Mouse (Mus musculus): ENCODE measurements around the gene Olfr20.
"Not testable (repeated sequence)": the region's sequence is repeated elsewhere in the genome, so short reads cannot be mapped to it uniquely, and the experiment has no call there.

Gene Olfr20

DNA sequence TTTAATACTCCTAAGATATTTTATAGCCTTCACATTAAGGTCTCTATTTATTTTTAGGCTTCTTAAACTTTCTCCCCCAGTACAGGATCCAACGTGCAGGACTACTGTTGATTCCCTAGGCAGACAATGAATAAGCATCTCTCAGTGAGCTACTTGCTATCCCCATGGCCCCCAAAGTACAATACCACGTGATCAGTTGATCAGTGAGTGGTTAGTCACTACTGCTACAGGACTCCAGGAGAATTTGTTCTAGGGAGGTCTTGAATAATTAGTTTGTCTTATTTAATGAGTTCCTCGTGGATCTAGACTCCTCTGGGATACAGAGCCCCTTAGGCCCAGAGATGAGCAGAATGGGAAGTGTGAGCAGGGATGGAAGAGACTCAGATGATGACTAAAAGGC lies at the start of gene Olfr20:
TSS of gene Olfr20 (plus strand) at position 301 of the 400 bp plus-strand sequence.
- no peak for DNase-seq (ENCODE audit: low spot score in 2 of 2)

GRCm38 (mm10) chr11:73303123-73303522 lies 47.5 kb upstream of the Olfr20 start:
- no peak for DNase-seq (ENCODE audit: low spot score in 2 of 2)

DNA sequence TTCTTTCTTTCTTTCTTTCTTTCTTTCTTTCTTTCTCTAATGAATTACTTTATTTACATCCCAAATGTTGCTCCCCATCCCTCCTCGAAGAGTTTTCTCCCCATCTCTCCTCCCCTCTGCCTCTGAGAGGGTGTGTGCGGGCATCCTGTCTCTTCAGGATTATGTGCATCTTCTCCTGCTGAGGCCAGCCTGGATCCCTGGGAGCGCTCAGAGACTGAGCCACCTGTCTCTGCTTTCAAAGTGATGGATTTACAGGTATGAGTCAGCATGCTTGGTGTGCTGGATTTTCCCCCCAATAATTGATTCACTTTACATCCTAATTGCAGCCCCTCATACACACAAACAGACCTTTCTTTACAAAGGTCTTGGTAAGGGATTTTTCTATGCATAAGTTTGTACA lies 34.6 kb upstream of the Olfr20 start:
- DNase-seq (ENCODE audit: low spot score in 2 of 2), result no peak

DNA sequence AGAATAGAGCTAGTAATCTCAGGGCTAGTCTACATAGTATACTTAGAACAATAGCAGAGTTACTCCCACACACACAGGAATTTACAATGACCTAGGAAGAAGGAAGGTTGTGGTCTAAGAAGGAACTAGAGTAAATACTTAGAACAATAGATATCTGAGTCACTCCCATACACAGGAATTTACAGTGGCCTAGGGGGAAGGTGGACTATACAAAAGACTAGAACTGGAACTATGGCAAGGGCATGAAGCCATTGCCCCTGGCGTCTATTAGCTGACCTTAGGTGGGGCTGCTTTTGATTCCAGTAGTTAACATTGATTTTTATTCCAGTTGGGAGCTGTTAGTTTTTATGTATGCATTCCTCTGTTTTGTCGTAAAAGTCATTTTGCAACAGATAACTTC lies 32.0 kb upstream of the Olfr20 start:
- not testable (repeated sequence) for DNase-seq (ENCODE audit: low spot score in 2 of 2)

DNA sequence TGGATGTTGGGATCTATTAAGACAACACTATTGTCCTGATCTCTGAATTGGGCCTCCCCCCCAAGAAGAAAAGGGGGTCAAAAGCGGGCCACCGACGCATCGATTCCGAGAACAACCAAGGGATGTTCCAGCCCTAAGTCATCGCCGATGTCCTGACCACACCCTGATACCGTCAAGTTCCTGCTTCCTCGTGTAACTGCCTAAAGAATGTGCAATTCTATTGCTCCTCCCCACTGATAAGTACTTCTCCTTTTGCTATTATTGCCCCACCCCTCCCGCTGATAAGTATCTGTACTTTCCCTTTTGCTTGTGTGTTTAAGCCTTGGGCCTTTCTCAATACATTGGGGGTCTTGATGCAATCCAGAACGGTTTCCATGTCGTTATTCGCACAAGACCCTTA lies 29.5 kb upstream of the Olfr20 start:
- not testable (repeated sequence) for DNase-seq (ENCODE audit: low spot score in 2 of 2)

GRCm38 (mm10) chr11:73323906-73324830 lies 26.4 kb upstream of the Olfr20 start:
- no peak for DNase-seq (ENCODE audit: low spot score in 2 of 2)

GRCm38 (mm10) chr11:73326485-73326886 lies 24.1 kb upstream of the Olfr20 start:
- DNase-seq (ENCODE audit: low spot score in 2 of 2), result no peak

DNA sequence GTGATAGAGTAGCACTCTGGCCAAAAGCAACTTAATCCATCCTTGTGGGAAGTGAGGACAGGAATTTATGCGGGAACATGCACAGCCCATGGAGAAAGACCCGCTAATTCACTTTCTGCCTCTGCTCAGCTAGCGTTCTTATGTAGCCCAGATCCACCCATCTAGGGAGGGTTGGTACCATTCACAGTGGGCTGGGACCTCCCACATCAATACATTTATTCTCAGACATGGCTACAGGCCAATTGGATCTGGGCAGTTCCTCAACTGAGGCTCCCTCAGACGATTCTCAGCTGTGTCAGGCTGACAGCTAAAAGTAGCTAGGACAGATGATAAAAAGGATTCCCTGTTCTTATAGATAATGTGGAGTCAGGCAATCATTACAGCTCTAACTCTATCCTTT lies 23.2 kb upstream of the Olfr20 start:
- DNase-seq (ENCODE audit: low spot score in 2 of 2), result no peak

DNA sequence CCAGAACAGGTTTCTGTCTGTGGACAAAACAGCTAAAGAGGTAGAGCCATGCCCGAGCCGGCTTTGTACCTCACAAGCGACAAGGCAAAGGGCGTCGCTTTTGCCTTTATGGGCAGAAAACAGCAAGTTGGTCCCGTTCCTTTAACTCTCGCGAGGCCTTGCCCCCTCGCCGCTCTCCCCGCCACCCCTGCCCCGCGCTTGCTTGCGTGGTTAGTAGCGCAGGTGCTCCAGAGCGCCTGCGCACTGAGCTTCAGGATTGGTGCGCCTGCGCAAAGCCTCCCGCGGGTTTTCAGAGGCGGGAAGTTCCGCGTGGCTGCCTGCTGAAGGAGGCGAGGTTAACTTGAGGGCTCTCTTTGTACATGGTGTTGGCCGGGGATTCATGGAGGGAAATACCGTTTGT lies 21.1 kb upstream of the Olfr20 start, which contains the start of the genes Aspa, Gm49340 and Spata22:
TSS of gene Aspa (minus strand) at position 155 of the 400 bp plus-strand sequence.
TSS of gene Gm49340 (plus strand) at position 300 of the 400 bp plus-strand sequence.
TSS of gene Spata22 (plus strand) at position 300 of the 400 bp plus-strand sequence.
- no peak for DNase-seq (ENCODE audit: low spot score in 2 of 2)

DNA sequence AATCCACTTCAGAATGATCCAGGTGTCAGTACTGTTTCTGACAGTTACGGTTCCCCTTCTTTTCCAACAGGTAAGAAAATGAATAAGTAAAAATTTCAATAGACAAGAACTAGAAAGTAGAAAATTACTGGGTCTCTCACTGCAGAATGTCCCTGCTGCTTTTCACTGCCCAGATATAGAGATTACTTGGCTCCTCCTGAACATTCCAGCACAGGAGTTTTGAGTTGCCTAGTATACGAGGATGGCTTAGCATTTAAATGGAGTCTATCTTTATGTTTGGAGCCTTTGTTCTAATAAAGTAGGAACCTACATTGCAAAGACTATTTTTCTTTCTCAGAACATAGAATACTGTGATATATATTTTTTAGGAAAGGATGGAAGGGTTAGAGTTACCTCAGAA lies 17.2 kb upstream of the Olfr20 start:
- DNase-seq (ENCODE audit: low spot score in 2 of 2), result no peak

DNA sequence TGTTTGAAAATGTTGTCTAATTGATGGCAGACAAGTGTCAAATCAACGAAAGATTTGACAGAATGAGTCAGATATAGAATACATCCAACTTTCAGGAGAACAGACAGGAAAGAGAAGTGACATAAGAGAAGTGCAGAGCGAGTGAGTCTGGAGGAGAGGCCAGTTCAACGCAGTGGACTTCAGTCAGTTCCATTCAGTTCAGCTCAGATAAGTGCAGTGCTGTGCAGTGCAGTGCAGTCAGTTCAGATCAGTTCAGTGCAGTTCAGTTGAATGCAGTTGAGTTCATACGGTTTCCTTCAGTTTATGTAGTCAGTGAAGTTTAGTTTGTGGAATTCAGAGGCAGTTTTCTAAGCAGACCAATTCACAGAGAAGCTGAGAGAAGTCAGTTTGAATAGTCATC lies 13.7 kb upstream of the Olfr20 start:
- no peak for DNase-seq (ENCODE audit: low spot score in 2 of 2)

GRCm38 (mm10) chr11:73370946-73371345 lies 20.4 kb downstream of the Olfr20 start, which contains the start of gene Olfr376:
TSS of gene Olfr376 (plus strand) at chr11:73371246.
- no peak for DNase-seq (ENCODE audit: low spot score in 2 of 2)

- no peak for DNase-seq (ENCODE audit: low spot score in 2 of 2)
These were observed 44.8 kb downstream of the Olfr20 start for GRCm38 (mm10) chr11:73395374-73395773.

- no peak for DNase-seq (ENCODE audit: low spot score in 2 of 2)
These were observed 48.9 kb downstream of the Olfr20 start, which contains the start of gene Olfr1 for GRCm38 (mm10) chr11:73399514-73399913. TSS of gene Olfr1 (minus strand) at chr11:73399614.
